Mouse (Mus musculus) right cerebral cortex, postnatal 14 days (tissue): ENCODE measurements around the gene Chd4.

Experiments
- DNase-seq: peaks from one replicate; pipeline ENCODE4 v3.0.0; 2022

Gene Chd4

GRCm38 (mm10) chr6:125145001-125145400 lies 49.2 kb downstream of the Chd4 start, which contains the start of gene Iffo1:
Iffo1 (plus strand) TSS chr6:125145241.
- peak; percentile 90 for DNase-seq

- DNase-seq = no peak
Observed at GRCm38 (mm10) chr6:125145479-125145951, 49.7 kb downstream of the Chd4 start.

- DNase-seq = no peak
Observed at GRCm38 (mm10) chr6:125146148-125146547, 50.4 kb downstream of the Chd4 start.

- DNase-seq = no peak
Observed at GRCm38 (mm10) chr6:125146797-125147196, 51.0 kb downstream of the Chd4 start.

GRCm38 (mm10) chr6:125147329-125147728 lies 51.5 kb downstream of the Chd4 start:
- no peak for DNase-seq

GRCm38 (mm10) chr6:125148251-125148925 lies 52.6 kb downstream of the Chd4 start:
- DNase-seq = no peak

GRCm38 (mm10) chr6:125148926-125149568 lies 53.3 kb downstream of the Chd4 start:
- peak; percentile 61 for DNase-seq

- DNase-seq = no peak
Observed at GRCm38 (mm10) chr6:125149569-125149950, 53.8 kb downstream of the Chd4 start.

GRCm38 (mm10) chr6:125152212-125153017 lies 56.6 kb downstream of the Chd4 start:
- no peak for DNase-seq

GRCm38 (mm10) chr6:125153018-125153389 lies 57.2 kb downstream of the Chd4 start:
- DNase-seq = no peak

GRCm38 (mm10) chr6:125153682-125154081 lies 57.9 kb downstream of the Chd4 start:
- DNase-seq = no peak

GRCm38 (mm10) chr6:125154550-125154949 lies 58.8 kb downstream of the Chd4 start:
- DNase-seq = no peak

- no peak for DNase-seq
Observed at GRCm38 (mm10) chr6:125155262-125155661, 59.5 kb downstream of the Chd4 start.

GRCm38 (mm10) chr6:125156491-125156890 lies 60.7 kb downstream of the Chd4 start:
- DNase-seq = no peak

GRCm38 (mm10) chr6:125156903-125157614 lies 61.3 kb downstream of the Chd4 start:
- DNase-seq = no peak

GRCm38 (mm10) chr6:125158944-125159492 lies 63.2 kb downstream of the Chd4 start:
- no peak for DNase-seq

GRCm38 (mm10) chr6:125159773-125160557 lies 64.2 kb downstream of the Chd4 start:
- DNase-seq = no peak

- DNase-seq = no peak
Observed at GRCm38 (mm10) chr6:125160558-125160853, 64.7 kb downstream of the Chd4 start.

GRCm38 (mm10) chr6:125160854-125161760 lies 65.3 kb downstream of the Chd4 start:
- peak; percentile 52 for DNase-seq

GRCm38 (mm10) chr6:125161971-125162370 lies 66.2 kb downstream of the Chd4 start:
- peak; percentile 73 for DNase-seq
